Mouse (Mus musculus) thymus, adult 2 months (tissue): ENCODE results near the gene Vps35l.

ENCODE experiments used
- CTCF ChIP-seq: fragments of 200-500 bp; IDR thresholded peaks from 2 replicates; pipeline ENCODE4 v1.5.1; 2012; ENCODE audit warnings: mild to moderate bottlenecking, control low read depth, low read length, moderate library complexity, borderline replicate concordance; ENCODE audit not compliant: control insufficient read depth, poor library complexity, insufficient read depth; ENCODE audit errors: extremely low read depth
- POLR2A ChIP-seq: fragments of 200-500 bp; IDR thresholded peaks from 2 replicates; pipeline ENCODE4 v1.6.1; 2012; ENCODE audit warnings: mild to moderate bottlenecking, low read length, control low read depth, moderate library complexity; ENCODE audit not compliant: control insufficient read depth, poor library complexity, insufficient read depth; ENCODE audit errors: extremely low read depth

- TF ChIP-seq CTCF (no peak), POLR2A (no peak)
These were observed 106.3 kb downstream of the Vps35l start for GRCm38 (mm10) chr7:118846329-118846728.
